Mouse (Mus musculus): ENCODE data around the gene Zfand3. TPM values are rescaled to one million over a fixed set of nuclear protein-coding genes. Genes with fewer than 3 reads are reported as not detected.

Zfand3 gene
- polyA plus RNA-seq, 1 experiment from 2014 or later, result 78.9 TPM

DNA sequence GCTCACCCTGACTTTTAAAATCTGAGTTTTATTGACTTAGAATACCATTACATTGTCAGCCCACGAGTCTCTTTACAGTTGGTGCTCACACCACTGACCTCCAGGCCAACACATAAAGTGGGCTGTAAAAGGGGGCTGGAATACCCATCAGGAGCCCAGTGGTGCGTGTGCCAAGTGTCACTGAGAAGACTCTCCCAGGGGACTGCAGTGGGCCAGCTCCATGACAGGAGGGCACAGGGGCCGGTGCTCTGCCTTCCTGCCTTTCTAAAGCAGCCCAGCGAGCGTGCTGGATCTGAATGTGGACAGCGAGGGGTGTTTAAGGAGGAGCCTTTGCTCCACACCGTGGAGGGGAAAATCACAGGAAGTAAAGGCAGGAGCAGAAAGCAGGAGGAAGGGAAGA is 249.4 kb downstream of the Zfand3 start:
- H3K9me3 ChIP-seq, result no peaks in the 10 kb centered on the region
- H3K36me3 ChIP-seq, result no peaks in the 10 kb centered on the region
- H3K4me1 ChIP-seq (replicated peaks), result peaks cover 58% of the 10 kb centered on the region
- no peak overlapping the region for H3K9ac ChIP-seq
- H3K27ac ChIP-seq, result 0 out of 2 replicates have a peak overlapping the region, but pooled peaks have one; percentile 60
- no peak for ATAC-seq (ENCODE audit: low FRiP score)
- H3K4me2 ChIP-seq, result no peak overlapping the region
- H3K27me3 ChIP-seq, result no peaks in the 10 kb centered on the region
- 39% methylated on average over 7 of the region's 7 CpGs for WGBS
- no peak overlapping the region for H3K4me3 ChIP-seq

GRCm38 (mm10) chr17:30255928-30256560 is 251.5 kb downstream of the Zfand3 start:
- Histone ChIP-seq H3K4me2 (no peak overlapping the region), H3K27ac (peak overlapping the region; percentile 46), H3K4me3 (no peak overlapping the region), H3K27me3 (no peaks in the 10 kb centered on the region), H3K36me3 (no peaks in the 10 kb centered on the region), H3K9ac (peak overlapping the region; percentile 10; the same call in 1 of the 2 replicates), H3K9me3 (no peaks in the 10 kb centered on the region), H3K4me1 (replicated peaks) (peaks cover 68% of the 10 kb centered on the region)
- ATAC-seq (ENCODE audit: low FRiP score), result no peak
- WGBS, result 54% methylated on average over 8 of the region's 8 CpGs

- no peaks in the 10 kb centered on the region for H3K27me3 ChIP-seq
- peaks cover 90% of the 10 kb centered on the region for H3K4me1 ChIP-seq (replicated peaks)
- no peak overlapping the region for H3K9ac ChIP-seq
- WGBS, result 75% methylated on average over 4 of the region's 4 CpGs
- no peak overlapping the region for H3K4me2 ChIP-seq
- H3K4me3 ChIP-seq, result no peak overlapping the region
- ATAC-seq (ENCODE audit: low FRiP score), result no peak
- H3K9me3 ChIP-seq, result no peaks in the 10 kb centered on the region
- H3K27ac ChIP-seq, result no peak overlapping the region
- H3K36me3 ChIP-seq, result no peaks in the 10 kb centered on the region
These were observed 253.9 kb downstream of the Zfand3 start for GRCm38 (mm10) chr17:30258480-30258879.

DNA sequence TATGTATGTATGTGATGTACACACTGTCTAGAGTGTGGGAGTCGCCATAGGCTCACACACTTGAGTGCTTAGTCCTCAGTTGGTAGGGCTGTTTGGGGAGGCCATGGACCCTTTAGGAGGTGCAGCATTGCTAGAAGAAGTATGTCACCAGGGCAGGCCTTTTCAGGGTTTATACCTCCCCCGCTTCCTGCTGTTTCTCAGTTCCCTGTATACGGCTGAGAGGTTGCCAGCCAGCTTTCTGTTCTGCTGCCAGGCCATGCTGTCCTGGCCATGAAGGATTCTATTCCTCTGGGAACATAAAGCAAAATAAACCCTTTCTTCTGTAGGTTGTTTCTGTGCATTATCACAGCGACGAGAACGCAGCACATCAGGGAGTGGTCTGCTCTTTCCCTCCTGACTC is 255.4 kb downstream of the Zfand3 start:
- Histone ChIP-seq H3K4me2 (no peak overlapping the region), H3K9ac (no peak overlapping the region), H3K27ac (no peak overlapping the region), H3K4me1 (replicated peaks) (peaks cover 82% of the 10 kb centered on the region), H3K9me3 (no peaks in the 10 kb centered on the region), H3K4me3 (no peak overlapping the region), H3K27me3 (no peaks in the 10 kb centered on the region), H3K36me3 (no peaks in the 10 kb centered on the region)
- no peak for ATAC-seq (ENCODE audit: low FRiP score)
- 65% methylated on average over 6 of the region's 6 CpGs for WGBS

Other genes starting within 250 kb of the Zfand3 start
- 13.4 and 13.6 TPM in 2 replicates for gene Mdga1, start 34.6 kb upstream of the Zfand3 start, polyA plus RNA-seq (2015; fragmentation: Nextera tagmentation; extraction: Ambion mirVana)